Mouse (Mus musculus): ENCODE measurements around the gene Sik1. TPM values are rescaled to one million over a fixed set of nuclear protein-coding genes. Genes with fewer than 3 reads are reported as not detected.
A peak's percentile ranks its signal among the peaks of the same experiment; 100 is the strongest.

Gene Sik1
- total and polyA plus RNA-seq, 2 experiments from 2014 or later: 10.9 to 31.9 TPM

DNA sequence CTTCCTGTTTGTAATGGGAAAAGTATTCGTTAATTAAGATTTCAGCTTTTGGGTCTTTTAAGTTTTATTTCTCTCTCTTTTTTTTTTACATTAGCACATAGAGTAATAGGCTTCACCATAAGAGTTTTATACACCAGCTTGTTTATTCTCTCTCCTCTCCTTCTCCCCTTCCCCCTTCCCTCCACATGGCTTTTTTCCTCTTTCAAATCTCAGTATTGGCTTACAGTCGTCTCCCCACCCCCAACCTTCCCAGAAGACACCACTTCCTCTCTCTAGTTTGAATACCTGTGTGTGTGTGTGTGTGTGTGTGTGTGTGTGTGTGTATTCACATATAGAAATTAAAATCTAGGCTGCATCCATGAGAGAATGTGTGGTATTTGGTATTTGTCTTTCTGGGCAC, 3.8 kb upstream of the Sik1 start:
- DNase-seq (ENCODE audit: low spot score) (no peak), ATAC-seq (ENCODE audit: insufficient read depth, low read depth) (no peak)
- Histone ChIP-seq H3K27me3 (ENCODE audit: control insufficient read depth, insufficient read depth, low read length) (no peaks in the 10 kb centered on the region), H3K9ac (replicated peaks; ENCODE audit: low read depth, low read length) (no peak overlapping the region), H3K4me2 (ENCODE audit: low read depth, low read length) (no peak overlapping the region), H3K36me3 (replicated peaks; ENCODE audit: control insufficient read depth, insufficient read depth, low read length) (no peaks in the 10 kb centered on the region), H3K9me3 (replicated peaks; ENCODE audit: control insufficient read depth, low read length) (no peaks in the 10 kb centered on the region), H3K27ac (ENCODE audit: low read depth) (no peak overlapping the region), H3K4me3 (ENCODE audit: low read depth, low read length) (no peak overlapping the region), H3K4me1 (ENCODE audit: control insufficient read depth, insufficient read depth) (peaks cover 19% of the 10 kb centered on the region)
- 66% methylated on average over 2 of the region's 2 CpGs for WGBS
- TF ChIP-seq EP300 (IDR thresholded peaks at IDR 0.05; ENCODE audit: low read depth) (no peak), CTCF (IDR thresholded peaks at IDR 0.05; ENCODE audit: low read depth) (no peak)

DNA sequence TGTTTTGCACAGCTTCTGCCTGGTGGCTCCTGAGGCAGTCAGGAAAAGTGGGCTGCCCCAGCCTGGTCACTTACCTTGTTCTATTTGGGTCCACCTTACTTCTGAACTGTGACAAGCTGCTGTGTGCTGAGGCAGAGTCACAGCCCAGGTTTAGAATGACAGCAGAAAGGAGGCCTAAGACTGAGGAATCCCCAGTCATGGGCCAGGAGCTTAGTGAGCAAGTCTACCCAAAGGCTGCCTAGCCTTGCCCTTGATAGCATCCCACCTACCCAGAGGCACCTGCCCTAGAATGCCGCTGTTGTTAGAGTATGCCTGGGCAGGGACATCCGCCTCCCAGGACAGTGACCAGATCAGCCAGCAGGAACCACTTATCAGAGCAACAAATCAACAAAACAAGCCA, 3.2 kb upstream of the Sik1 start:
- no peak for DNase-seq (ENCODE audit: low spot score)
- Histone ChIP-seq H3K9me3 (replicated peaks; ENCODE audit: control insufficient read depth, low read length) (no peaks in the 10 kb centered on the region), H3K9ac (replicated peaks; ENCODE audit: low read depth, low read length) (no peak overlapping the region), H3K36me3 (replicated peaks; ENCODE audit: control insufficient read depth, insufficient read depth, low read length) (no peaks in the 10 kb centered on the region), H3K4me2 (ENCODE audit: low read depth, low read length) (no peak overlapping the region), H3K27me3 (ENCODE audit: control insufficient read depth, insufficient read depth, low read length) (no peaks in the 10 kb centered on the region), H3K4me3 (ENCODE audit: low read depth, low read length) (no peak overlapping the region), H3K27ac (ENCODE audit: low read depth) (no peak overlapping the region), H3K4me1 (ENCODE audit: control insufficient read depth, insufficient read depth) (peaks cover 22% of the 10 kb centered on the region)
- TF ChIP-seq EP300 (IDR thresholded peaks at IDR 0.05; ENCODE audit: low read depth) (no peak), CTCF (IDR thresholded peaks at IDR 0.05; ENCODE audit: low read depth) (no peak)
- 82% methylated on average over 2 of the region's 2 CpGs for WGBS
- no peak for ATAC-seq (ENCODE audit: insufficient read depth, low read depth)

DNA sequence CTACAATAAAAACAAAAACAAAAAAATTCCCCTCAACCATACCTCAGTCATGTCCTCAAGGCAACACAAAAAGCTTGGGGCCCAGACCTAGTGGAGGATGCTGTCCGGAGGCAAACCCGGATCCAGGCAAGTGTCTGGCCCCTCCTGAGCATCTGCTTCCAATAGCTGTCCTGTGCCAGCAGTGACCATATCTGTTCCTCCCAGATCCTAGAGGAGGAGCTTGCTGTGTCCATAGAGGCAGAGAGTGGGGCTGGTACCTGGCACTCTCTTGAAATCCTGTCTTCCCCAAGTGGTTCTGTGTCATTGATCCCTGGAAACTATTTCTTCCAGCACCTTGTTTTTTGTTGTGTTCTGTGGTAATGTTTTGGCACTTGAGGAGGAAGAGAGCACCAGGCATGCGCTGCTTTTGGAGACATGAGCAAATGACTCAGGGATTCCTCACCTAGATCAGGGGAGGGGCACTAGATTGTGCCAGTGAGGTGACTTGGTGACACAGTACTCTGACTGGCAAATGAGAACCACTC, 2.4 kb upstream of the Sik1 start:
- no peaks in the 10 kb centered on the region for H3K27me3 ChIP-seq (ENCODE audit: control insufficient read depth, insufficient read depth, low read length)
- no peak overlapping the region for H3K9ac ChIP-seq (replicated peaks; ENCODE audit: low read depth, low read length)
- H3K4me2 ChIP-seq (ENCODE audit: low read depth, low read length): no peak overlapping the region
- DNase-seq (ENCODE audit: low spot score): no peak
- TF ChIP-seq CTCF (IDR thresholded peaks at IDR 0.05; ENCODE audit: low read depth): no peak
- no peak for TF ChIP-seq EP300 (IDR thresholded peaks at IDR 0.05; ENCODE audit: low read depth)
- peaks cover 29% of the 10 kb centered on the region for H3K4me1 ChIP-seq (ENCODE audit: control insufficient read depth, insufficient read depth)
- H3K27ac ChIP-seq (ENCODE audit: low read depth): no peak overlapping the region
- ATAC-seq (ENCODE audit: insufficient read depth, low read depth): no peak
- H3K36me3 ChIP-seq (replicated peaks; ENCODE audit: control insufficient read depth, insufficient read depth, low read length): no peaks in the 10 kb centered on the region; the same call in 1 of the 2 replicates
- no peaks in the 10 kb centered on the region for H3K9me3 ChIP-seq (replicated peaks; ENCODE audit: control insufficient read depth, low read length)
- H3K4me3 ChIP-seq (ENCODE audit: low read depth, low read length): no peak overlapping the region
- 75% methylated on average over 3 of the region's 3 CpGs for WGBS

DNA sequence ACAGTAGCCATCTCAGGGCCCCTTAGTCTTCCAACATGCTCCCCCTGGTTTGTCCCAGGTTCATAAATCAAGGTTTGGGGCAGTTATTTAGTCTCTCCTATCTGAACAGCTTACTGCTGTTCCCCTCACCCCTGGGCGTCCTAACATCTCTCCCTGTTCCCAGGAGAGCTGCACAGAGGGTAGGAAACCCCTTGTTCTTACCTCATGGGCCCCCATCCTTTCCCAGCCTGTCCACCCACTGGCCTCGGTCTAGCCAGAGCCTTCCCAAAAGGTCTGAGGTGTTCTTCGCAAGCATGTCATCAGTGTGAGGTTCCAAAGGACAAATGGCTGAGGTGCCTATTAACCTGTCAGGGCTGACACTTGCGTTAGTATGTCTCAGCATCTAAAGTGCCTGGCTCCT, 1.6 kb upstream of the Sik1 start:
- DNase-seq (ENCODE audit: low spot score) (no peak), ATAC-seq (ENCODE audit: insufficient read depth, low read depth) (no peak)
- peak overlapping the region; percentile 73 for H3K4me2 ChIP-seq (ENCODE audit: low read depth, low read length)
- WGBS: 80% methylated on average over 4 of the region's 4 CpGs
- H3K9ac ChIP-seq (replicated peaks; ENCODE audit: low read depth, low read length): 0 out of 2 replicates have a peak overlapping the region, but pooled peaks have one; percentile 18
- no peaks in the 10 kb centered on the region; the same call in 1 of the 2 replicates for H3K36me3 ChIP-seq (replicated peaks; ENCODE audit: control insufficient read depth, insufficient read depth, low read length)
- peak overlapping the region; percentile 99 for H3K27ac ChIP-seq (ENCODE audit: low read depth)
- no peaks in the 10 kb centered on the region for H3K9me3 ChIP-seq (replicated peaks; ENCODE audit: control insufficient read depth, low read length)
- TF ChIP-seq EP300 (IDR thresholded peaks at IDR 0.05; ENCODE audit: low read depth) (no peak), CTCF (IDR thresholded peaks at IDR 0.05; ENCODE audit: low read depth) (no peak)
- no peaks in the 10 kb centered on the region for H3K27me3 ChIP-seq (ENCODE audit: control insufficient read depth, insufficient read depth, low read length)
- no peak overlapping the region for H3K4me3 ChIP-seq (ENCODE audit: low read depth, low read length)
- H3K4me1 ChIP-seq (ENCODE audit: control insufficient read depth, insufficient read depth): peaks cover 36% of the 10 kb centered on the region

DNA sequence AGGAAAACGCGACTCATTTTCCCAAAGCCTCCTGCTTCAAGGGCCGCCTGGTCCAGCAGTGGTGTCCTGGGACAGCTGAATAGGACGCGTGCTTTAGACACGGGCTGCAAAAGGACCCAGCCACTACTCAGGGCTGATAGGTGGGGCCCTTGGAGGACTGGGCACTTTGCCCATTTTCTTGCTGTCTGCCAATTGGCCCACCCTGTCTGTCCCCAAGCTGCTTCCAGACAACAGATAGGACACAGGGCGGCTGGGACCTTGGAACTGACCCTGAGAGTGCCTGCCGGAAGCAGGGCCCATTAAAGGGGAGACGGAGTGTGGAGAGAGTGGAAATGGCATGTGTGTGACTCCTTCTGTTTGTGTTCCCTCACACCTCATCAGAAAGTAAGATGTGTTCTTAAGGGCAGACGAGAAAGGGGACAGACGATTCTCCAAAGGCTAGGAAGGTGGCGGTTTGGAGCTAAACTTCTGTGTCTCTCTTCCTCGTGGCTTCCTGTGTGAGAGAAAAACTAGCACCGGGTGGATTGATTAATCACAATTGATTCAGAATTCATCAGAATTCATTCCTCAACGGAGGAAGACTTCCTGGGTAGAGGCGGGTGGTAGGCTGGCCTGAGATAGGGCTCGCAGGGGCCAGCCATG, 1.0 kb upstream of the Sik1 start:
- peak; percentile 85 for ATAC-seq (ENCODE audit: insufficient read depth, low read depth)
- H3K27ac ChIP-seq (ENCODE audit: low read depth): peak overlapping the region; percentile 99
- H3K9me3 ChIP-seq (replicated peaks; ENCODE audit: control insufficient read depth, low read length): no peaks in the 10 kb centered on the region
- 10% methylated on average over 17 of the region's 17 CpGs for WGBS
- peaks cover 30% of the 10 kb centered on the region for H3K4me1 ChIP-seq (ENCODE audit: control insufficient read depth, insufficient read depth)
- H3K4me3 ChIP-seq (ENCODE audit: low read depth, low read length): peak overlapping the region; percentile 33
- peak; percentile 98 for DNase-seq (ENCODE audit: low spot score)
- H3K27me3 ChIP-seq (ENCODE audit: control insufficient read depth, insufficient read depth, low read length): no peaks in the 10 kb centered on the region
- H3K4me2 ChIP-seq (ENCODE audit: low read depth, low read length): peak overlapping the region; percentile 73
- no peak for TF ChIP-seq CTCF (IDR thresholded peaks at IDR 0.05; ENCODE audit: low read depth)
- TF ChIP-seq EP300 (IDR thresholded peaks at IDR 0.05; ENCODE audit: low read depth): peak; percentile 86
- peak overlapping the region; percentile 62 for H3K9ac ChIP-seq (replicated peaks; ENCODE audit: low read depth, low read length)
- H3K36me3 ChIP-seq (replicated peaks; ENCODE audit: control insufficient read depth, insufficient read depth, low read length): peaks cover 4% of the 10 kb centered on the region
